Mouse (Mus musculus): ENCODE results near the gene Neurog2.

GRCm38 (mm10) chr3:127679703-127680102 is 46.8 kb downstream of the Neurog2 start:
- TF ChIP-seq CTCF (IDR thresholded peaks at IDR 0.05; ENCODE audit: extremely low read depth, insufficient read depth, insufficient read length, insufficient replicate concordance) (no peak), POLR2A (IDR thresholded peaks at IDR 0.05; ENCODE audit: low read depth, low read length) (no peak)

All from spleen, adult 2 months (tissue).